Mouse (Mus musculus) ZHBTc4 (cell line): ENCODE measurements at regions not wholly inside any gene's neighbourhood (a gene's known extent, or its start where the extent isn't known, plus 50 kb on each side); places are given as distances from the start of the nearest gene placed in this dataset.

Experiments
- DNase-seq: peaks from one replicate; pipeline ENCODE4 v3.0.0-alpha.2; 2011; ENCODE audit warnings: low read depth, low spot score

DNA sequence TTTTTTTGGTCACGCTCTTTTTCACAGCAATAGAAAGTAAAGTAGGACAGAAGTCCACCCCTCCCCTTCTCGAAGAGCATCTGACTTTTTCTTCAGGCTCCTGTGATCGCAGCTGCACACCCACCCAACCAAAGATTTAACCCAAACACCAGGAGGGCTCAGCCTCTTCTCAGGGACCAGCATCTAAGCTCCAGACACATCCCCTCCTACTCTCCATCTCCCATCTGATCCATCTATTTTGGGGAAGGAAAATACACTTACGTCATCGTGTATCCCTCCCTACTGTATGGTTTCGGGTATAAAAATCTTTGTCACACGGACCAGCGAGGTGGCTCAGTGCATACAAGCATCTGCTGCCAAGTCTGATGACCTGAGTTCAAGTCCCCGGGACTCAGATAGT lies 284.3 kb downstream of the 3100002H09Rik start:
- DNase-seq, result no peak

DNA sequence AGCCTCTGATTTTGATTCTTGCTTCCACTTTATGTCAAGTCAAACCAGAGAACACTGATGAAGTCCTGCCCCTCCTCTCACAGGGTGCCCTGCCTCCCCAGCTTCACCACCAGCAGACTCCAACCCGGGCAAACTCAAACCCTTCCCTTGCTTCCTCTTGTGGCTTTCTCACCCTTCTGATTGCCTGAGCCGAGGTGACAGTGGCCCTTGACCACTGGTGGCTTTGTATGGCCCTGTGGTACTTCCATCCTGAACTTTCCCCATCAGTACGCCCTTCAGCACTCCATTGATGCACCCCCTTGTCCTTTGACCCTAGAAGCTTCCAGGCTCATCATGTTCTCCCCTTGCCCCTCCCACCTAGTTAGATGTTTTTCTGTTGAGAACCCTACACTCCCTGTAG lies 287.0 kb downstream of the 3100002H09Rik start:
- DNase-seq, result no peak

DNA sequence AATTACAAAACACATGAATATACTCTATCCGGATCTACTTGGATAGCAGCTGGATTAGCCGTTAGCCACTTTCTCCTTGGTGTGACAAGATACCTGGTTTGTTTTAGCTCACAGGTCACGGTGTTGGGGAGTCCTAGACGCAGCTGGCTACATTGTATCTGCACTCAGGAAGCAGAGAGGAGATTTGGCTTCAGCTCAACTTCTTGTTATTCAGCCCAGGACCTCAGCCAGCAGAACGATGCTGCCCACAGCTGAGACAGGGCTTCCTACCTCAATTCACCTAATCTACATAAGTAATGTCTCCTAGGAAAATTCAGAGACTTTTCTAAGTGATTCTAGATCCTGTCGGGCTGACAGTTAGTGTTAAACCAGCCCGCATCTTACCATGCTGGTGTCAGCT lies 289.4 kb downstream of the 3100002H09Rik start:
- DNase-seq, result no peak

DNA sequence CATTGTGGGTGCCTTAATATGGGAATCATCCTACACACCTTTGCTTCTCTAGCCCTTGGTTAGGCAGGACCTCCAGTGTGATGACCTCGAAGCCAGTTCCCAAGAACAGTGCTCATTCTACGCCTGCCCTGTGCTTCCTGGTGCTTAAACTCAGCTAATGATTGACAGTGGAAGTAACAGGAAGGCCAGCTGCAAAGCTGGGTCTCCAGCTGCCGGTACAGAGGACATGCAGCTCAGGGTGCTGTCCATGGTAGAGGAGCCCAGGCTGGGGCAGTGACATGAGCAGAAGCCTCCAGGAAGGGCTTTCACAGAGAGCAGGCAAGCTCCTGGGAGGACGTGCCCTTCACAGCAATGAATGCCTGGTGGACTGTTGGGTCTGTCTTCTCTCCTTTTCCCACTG lies 293.6 kb downstream of the 3100002H09Rik start:
- DNase-seq, result peak; percentile 64

DNA sequence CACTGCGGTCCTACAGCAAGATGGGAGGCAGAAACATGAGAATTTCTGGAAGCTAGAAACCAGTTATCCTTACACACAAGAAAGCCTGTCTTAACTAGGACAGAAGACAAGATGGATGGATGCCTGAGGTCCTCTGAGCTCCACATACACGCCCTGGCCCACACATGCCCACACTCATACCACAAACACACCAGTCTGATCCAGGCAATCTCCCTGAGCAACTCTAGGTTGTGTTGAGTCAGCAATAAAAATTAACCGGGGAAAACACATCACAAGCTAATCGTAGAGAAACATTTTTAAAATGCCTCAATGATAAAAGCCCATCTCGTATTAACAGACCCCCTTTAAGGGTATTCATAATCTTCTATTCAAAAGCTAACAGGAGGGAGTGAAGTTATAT lies 298.9 kb downstream of the 3100002H09Rik start:
- DNase-seq, result no peak

DNA sequence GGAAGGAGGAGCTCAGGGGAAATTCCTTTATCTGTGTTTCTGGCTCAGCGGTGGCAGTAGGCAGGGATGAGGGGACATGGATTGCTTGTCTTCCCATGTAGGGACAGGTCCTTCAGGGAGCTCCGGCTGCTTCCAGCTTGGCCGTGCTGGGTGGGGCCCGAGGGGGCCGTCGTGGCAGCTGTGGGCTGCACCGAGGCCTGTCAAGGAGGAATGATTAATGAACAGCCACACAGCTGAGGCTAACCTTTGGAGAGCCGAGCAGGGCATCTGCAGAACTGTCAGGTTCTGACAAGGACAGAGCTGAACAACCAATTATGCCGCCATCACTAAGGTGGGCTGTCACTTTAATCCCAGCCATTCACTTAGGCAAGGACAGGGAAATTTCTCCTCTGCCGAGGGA lies 300.0 kb downstream of the 3100002H09Rik start:
- no peak for DNase-seq

- DNase-seq, result no peak
Observed at GRCm38 (mm10) chr4:124305871-124306555, 304.6 kb downstream of the 3100002H09Rik start.

DNA sequence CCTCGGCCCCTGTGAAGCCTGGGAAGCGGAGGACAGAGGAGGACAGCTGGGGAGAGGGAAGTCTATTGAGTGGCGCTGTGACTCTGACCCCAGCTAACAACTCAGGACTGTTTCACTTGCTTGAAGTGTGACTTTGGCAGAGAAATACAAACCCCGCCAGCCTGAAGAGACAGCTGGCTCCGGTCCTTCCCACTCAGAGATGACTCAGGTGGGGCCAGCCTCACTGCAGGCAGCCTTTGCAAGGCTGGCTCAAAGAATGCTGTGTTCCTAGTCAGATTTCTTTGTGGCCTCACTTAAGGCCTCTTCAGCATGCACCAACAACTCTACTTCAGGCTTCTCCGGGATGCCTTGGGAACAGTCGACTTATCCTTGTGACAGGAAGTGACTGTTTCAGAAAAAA lies 307.7 kb downstream of the 3100002H09Rik start:
- DNase-seq, result no peak

- DNase-seq, result no peak
Observed at GRCm38 (mm10) chr4:124298667-124299437, 311.8 kb downstream of the 3100002H09Rik start.

GRCm38 (mm10) chr4:124292254-124292653 lies 318.3 kb downstream of the 3100002H09Rik start:
- DNase-seq, result no peak

GRCm38 (mm10) chr4:124291767-124292166 lies 318.8 kb downstream of the 3100002H09Rik start:
- no peak for DNase-seq

GRCm38 (mm10) chr4:124287471-124287870 lies 323.1 kb downstream of the 3100002H09Rik start:
- no peak for DNase-seq

DNA sequence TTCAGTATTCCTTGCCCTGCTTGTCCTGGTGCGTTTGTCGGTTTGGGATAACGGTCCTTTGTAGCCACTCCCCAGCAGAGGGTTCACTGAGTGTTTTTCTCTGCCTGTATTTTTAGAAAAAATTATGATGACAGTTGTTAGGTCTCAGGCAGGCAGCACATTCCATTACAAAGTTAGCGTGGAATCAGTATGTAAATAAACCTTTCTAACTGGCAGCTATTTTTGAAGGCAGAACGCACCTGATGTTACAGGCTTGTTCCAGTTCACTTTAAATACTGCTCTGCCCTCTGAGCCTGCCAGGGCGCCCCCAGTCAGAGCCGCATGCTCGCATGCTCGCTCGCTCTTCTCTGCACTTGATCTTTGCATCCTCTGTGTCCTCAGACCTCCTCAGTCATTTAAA lies 331.9 kb downstream of the 3100002H09Rik start:
- peak; percentile 25 for DNase-seq

DNA sequence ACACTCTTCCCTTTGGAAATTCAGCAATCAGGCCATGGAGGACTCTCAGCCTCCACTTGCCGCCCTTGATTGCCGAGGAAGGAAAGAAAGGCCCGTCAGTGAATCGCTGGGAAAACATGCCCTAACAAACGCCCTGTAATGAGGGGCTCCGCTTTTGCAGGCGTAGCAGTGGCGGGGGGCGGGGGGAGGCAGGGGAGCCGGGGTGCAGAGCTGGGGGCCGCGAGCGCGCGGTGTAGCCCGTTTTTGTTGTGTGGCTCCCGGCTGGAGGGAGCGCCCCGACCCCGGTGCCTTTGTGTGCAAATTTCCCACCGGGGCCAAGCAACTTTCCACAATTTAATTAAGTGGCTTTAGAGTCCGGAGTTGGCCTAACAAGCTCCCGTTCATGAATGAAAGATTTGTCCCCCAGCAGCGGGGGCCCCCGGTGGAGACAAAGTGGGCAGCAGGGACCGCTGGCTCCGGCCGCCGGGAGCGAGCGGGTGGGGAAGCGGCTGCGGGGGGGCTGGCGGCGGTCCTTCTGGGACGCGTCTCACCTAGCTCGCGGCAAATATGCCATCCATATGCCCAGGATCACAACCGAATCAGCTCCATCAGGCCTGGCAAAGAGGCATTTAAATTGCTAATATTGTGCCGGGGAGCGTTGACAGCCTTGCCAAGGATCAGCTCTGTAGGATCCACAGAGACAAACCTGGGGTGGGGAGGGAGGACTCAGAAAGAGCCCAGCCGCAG lies 333.0 kb downstream of the 3100002H09Rik start:
- DNase-seq, result peak; percentile 30

DNA sequence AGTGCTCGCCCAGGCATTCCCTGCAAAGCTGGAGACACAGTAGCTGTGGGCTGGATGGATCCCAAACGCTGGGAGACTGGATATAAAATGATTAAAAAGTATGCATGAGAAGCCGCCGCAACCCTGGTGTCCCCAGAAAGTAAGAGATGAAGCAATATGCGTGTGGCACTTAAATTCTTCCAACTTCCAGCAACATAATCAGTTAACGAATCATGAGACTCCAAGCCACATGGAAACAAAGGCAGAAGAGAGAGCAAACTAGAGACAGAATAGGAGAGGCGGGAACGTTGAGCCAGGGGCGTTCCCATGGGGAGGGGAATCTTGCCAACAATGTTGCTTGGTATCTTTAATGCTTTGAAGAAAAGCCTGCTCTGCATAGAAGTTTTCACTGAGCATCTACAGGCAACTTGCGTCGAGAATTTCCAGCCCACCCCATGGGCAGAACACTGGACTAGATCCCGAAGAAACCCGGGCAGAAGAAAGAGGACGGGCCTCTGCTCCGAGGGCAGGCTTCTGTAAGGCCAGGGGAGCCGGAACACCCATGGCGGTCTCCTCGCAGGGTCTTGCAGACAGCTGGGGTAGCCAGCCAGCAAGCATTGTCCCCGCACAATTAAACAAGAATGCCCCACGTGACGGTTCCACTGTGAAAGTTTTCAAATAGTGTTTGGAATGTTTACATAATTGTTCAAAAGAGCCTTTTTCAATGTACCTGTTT lies 333.7 kb downstream of the 3100002H09Rik start:
- peak; percentile 43 for DNase-seq

DNA sequence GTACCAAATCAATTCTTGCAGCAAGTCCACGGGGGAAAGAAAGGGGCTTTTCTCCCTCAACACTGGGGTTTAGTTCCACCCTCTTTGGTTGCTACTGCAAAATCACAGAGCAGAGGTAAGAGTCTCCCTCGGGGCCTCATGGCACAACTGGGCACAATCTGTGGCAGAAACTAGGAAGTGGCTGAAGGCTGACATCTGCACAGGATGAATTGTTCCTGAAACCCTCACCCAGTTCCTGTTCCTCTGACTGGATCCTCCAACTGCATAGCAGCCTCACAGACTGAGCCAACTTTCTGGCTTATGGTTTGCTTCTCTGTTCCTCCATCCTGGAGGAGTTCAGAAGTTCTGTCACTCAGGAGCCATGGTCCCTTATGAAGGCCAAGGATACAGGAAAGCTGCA lies 338.6 kb downstream of the 3100002H09Rik start:
- no peak for DNase-seq

DNA sequence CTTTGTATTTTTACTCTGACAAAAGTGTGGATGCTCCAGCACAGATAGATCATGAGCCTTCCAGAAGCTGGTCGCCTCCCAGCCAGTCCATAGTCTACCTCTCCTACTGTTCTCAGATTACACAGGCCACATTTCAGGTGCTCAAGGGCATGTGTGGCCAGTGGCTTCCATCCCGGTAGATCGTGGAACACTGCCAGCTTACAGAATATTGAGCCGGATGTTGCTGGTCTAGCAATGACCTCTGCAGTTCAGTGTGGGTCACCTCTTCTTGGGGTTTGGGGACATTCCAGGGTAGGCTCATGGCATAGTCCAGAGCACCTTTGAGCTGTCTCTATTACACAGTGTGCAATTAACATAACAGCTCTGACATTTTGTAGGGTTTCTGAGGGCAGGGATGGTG lies 342.2 kb downstream of the 3100002H09Rik start:
- DNase-seq, result no peak

GRCm38 (mm10) chr4:124266573-124266972 lies 344.0 kb downstream of the 3100002H09Rik start:
- DNase-seq, result no peak

DNA sequence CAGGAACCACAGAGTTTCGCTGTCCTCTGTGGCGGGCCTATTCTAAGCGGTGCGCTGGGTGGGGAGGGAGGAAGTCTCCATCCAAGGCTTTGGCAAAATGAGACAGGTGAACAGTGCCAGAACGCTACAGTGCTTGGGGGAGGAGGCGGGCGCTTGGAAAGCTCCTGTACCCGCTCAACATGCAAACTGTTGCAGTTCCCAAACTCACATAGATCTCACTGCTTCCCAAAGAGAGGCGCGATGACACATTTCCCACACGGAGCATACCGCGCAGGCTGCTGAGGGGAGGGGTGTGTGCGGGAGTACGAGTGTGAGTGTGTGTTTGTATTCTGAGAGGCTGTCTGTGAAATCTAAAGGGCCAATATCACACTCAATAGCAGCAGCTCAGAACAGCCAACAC lies 345.1 kb downstream of the 3100002H09Rik start:
- DNase-seq, result no peak

DNA sequence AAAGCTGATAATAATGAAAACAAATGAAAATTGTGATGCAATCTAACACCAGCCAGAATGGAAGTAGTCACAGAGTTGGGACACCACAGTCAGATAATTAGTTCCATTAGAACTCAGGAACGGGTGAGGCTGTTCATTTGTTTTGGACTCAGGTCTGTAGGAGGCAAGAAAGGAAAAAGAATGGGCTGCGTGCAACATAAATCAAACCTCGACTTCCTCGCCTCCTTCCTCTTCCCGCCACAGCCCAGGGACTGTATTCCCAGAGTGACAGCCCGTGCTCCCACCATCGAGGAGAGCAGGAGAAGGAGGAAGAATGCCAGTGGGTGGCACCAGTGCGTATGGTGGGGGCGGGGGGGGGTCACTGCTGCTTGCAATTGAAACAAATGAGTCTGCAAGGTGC lies 339.2 kb upstream of the 4930535I16Rik start:
- no peak for DNase-seq

DNA sequence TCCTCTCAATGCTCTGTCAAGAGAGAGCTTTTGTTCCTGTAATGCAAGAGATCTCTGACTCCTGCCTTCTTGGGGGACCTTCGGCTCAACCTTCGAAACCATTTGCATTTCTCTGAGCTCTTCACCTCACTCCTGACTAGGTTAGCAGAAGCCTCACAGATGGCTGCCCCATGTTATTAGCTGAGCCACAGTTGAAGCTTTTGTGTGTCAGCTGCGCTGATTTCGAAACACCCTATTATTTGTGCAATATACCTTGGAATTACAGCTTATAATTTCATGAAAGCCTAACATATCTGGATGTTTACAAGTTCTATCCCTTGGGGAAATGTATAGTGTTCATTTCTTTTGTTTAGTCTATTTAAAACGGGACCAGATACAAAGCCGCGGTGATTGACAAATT lies 338.7 kb upstream of the 4930535I16Rik start:
- no peak for DNase-seq

- DNase-seq, result no peak
Observed at GRCm38 (mm10) chr4:124255183-124255543, 337.3 kb upstream of the 4930535I16Rik start.
